Mouse (Mus musculus): Measurements from ENCODE around the gene Glrp1.

- TF ChIP-seq CTCF (IDR thresholded peaks at IDR 0.05; ENCODE audit: low read depth) (no peak), EP300 (optimal IDR thresholded peaks at IDR 0.05) (no peak)
These were observed 37.3 kb upstream of the Glrp1 start for GRCm38 (mm10) chr1:88547172-88547571.
